Mouse (Mus musculus) MEL (cell line): Measurements from ENCODE around the gene Msx3.

ENCODE experiments used
- CTCF ChIP-seq, 3 experiments: IDR thresholded peaks in 2 of 3; conservative IDR thresholded peaks in 1 of 3; 2 replicates each; pipeline ENCODE4 v1.5.1; 2011 to 2012; ENCODE audit warnings: low read length in 3 of 3, low read depth in 2 of 3, mild to moderate bottlenecking in 2 of 3, improper control_type of control experiment in 1 of 3, inconsistent platforms in 1 of 3, mixed read lengths in 1 of 3, moderate library complexity in 1 of 3; ENCODE audit not compliant: control insufficient read depth in 1 of 3, insufficient read depth in 1 of 3, poor library complexity in 1 of 3, severe bottlenecking in 1 of 3
- ETS1 ChIP-seq: IDR thresholded peaks from 2 replicates; pipeline ENCODE4 v1.6.1; 2012; ENCODE audit warnings: low read depth, mild to moderate bottlenecking, inconsistent platforms, low read length, improper control_type of control experiment, moderate library complexity
- NELFE ChIP-seq: IDR thresholded peaks from 2 replicates; pipeline ENCODE4 v1.6.1; 2011; ENCODE audit warnings: low read depth, low read length, improper control_type of control experiment
- POLR2A ChIP-seq, 2 experiments: IDR thresholded peaks; 2 replicates each; pipeline ENCODE4 v1.6.1; 2011 to 2012; ENCODE audit warnings: low read length in 2 of 2, mild to moderate bottlenecking in 2 of 2, control low read depth in 1 of 2, improper control_type of control experiment in 1 of 2, low read depth in 1 of 2, moderate library complexity in 1 of 2; ENCODE audit not compliant: control insufficient read depth in 1 of 2, insufficient read depth in 1 of 2, poor library complexity in 1 of 2
- RCOR1 ChIP-seq: IDR thresholded peaks from 2 replicates; pipeline ENCODE4 v1.6.1; 2012; ENCODE audit warnings: low read depth, mild to moderate bottlenecking, inconsistent platforms, low read length, improper control_type of control experiment

DNA sequence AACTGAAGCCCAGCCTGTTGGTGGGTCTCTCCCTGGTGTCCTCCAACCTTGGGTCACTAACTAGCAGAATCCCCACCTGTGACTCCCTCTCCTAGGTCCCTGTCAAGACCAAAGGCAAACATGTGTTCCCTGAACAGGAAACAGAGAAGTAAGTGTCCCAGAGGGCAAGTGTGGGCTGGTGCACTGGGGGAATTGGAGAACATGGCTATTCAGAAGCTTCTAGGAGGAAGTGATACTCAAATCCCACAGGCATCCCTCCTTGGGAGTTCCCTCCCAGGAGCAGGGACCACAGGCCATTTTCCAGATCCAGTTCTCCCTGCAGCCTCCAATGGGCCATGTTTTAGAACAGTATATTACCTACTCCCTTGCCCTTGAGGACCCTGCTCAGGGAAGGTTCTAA is 47.2 kb upstream of the Msx3 start:
- TF ChIP-seq CTCF (IDR thresholded peaks at IDR 0.05 in 2 of 3, conservative IDR thresholded peaks at IDR 0.05 in 1 of 3; ENCODE audit: control insufficient read depth in 1 of 3, insufficient read depth in 1 of 3, low read depth in 2 of 3, low read length in 3 of 3, poor library complexity in 1 of 3, severe bottlenecking in 1 of 3) (no peak), POLR2A (IDR thresholded peaks at IDR 0.05; ENCODE audit: control insufficient read depth in 1 of 2, insufficient read depth in 1 of 2, low read depth in 1 of 2, low read length in 2 of 2, poor library complexity in 1 of 2) (no peak), ETS1 (no peak), NELFE (no peak), RCOR1 (no peak)
